Mouse (Mus musculus) midbrain, embryonic 15.5 days (tissue): ENCODE data around the gene Mok. TPM values are rescaled to one million over a fixed set of nuclear protein-coding genes. Genes with fewer than 3 reads are reported as not detected.

Source experiments
- ATAC-seq: fragments of 200-750 bp; cut with Nextera tagmentation; replicated peaks from 2 replicates; pipeline ENCODE4 v1.8.0; 2017; ENCODE audit warnings: moderate TSS enrichment
- H3K27ac ChIP-seq: fragments of 300-500 bp; sonication (generic); 2 replicates; pipeline ENCODE4 v1.5.1; 2015; ENCODE audit warnings: mild to moderate bottlenecking, inconsistent platforms
- H3K27me3 ChIP-seq: fragments of 300-500 bp; sonication (generic); replicated peaks from 2 replicates; pipeline ENCODE4 v1.6.1; 2015; ENCODE audit warnings: inconsistent platforms
- H3K36me3 ChIP-seq: fragments of 300-500 bp; sonication (generic); replicated peaks from 2 replicates; pipeline ENCODE4 v1.6.1; 2015; ENCODE audit warnings: inconsistent platforms
- H3K4me1 ChIP-seq: fragments of 300-500 bp; sonication (generic); 2 replicates; pipeline ENCODE4 v1.6.1; 2015; ENCODE audit warnings: inconsistent platforms
- H3K4me2 ChIP-seq: fragments of 300-500 bp; sonication (generic); 2 replicates; pipeline ENCODE4 v1.6.1; 2015; ENCODE audit warnings: inconsistent platforms, mild to moderate bottlenecking, moderate library complexity
- H3K4me3 ChIP-seq: fragments of 300-500 bp; sonication (generic); 2 replicates; pipeline ENCODE4 v1.5.1; 2015; ENCODE audit warnings: mild to moderate bottlenecking, inconsistent platforms
- H3K9ac ChIP-seq: fragments of 300-500 bp; sonication (generic); 2 replicates; pipeline ENCODE4 v1.6.1; 2015; ENCODE audit warnings: mild to moderate bottlenecking, inconsistent platforms
- H3K9me3 ChIP-seq: fragments of 300-500 bp; sonication (generic); 2 replicates; pipeline ENCODE4 v1.6.1; 2016; ENCODE audit warnings: inconsistent platforms
- WGBS: fragments of 180-500 bp; shearing (Covaris S2); methylation state at CpG from one replicate; pipeline ENCODE4 v1.1.7; 2015; ENCODE audit warnings: mixed read lengths; 5-methylcytosine and 5-hydroxymethylcytosine counted together
- polyA plus RNA-seq: library from polyadenylated mRNA; unstranded; fragments of >200 nt; fragmentation: Nextera tagmentation; extraction: Ambion mirVana; gene quantifications from 2 replicates; pipeline ENCODE4 v1.2.1, GENCODE M21; 2015

The Mok gene
- polyA plus RNA-seq, 1 experiment from 2014 or later = 17.2 TPM

GRCm38 (mm10) chr12:110801876-110802464 is 38.8 kb downstream of the Mok start:
- Histone ChIP-seq H3K4me3 (no peak overlapping the region), H3K9me3 (no peaks in the 10 kb centered on the region), H3K9ac (no peak overlapping the region), H3K4me1 (peaks cover 4% of the 10 kb centered on the region), H3K27ac (no peak overlapping the region), H3K4me2 (no peak overlapping the region), H3K36me3 (no peaks in the 10 kb centered on the region), H3K27me3 (no peaks in the 10 kb centered on the region)
- no peak for ATAC-seq
- WGBS = 85% methylated on average over 10 of the region's 10 CpGs

- Histone ChIP-seq H3K9ac (no peak overlapping the region), H3K36me3 (no peaks in the 10 kb centered on the region), H3K4me2 (no peak overlapping the region), H3K9me3 (no peaks in the 10 kb centered on the region), H3K4me3 (no peak overlapping the region), H3K4me1 (peaks cover 1% of the 10 kb centered on the region), H3K27me3 (no peaks in the 10 kb centered on the region), H3K27ac (no peak overlapping the region)
- no peak for ATAC-seq
- 96% methylated on average over 4 of the region's 4 CpGs for WGBS
Measured at GRCm38 (mm10) chr12:110799226-110799625, 41.5 kb downstream of the Mok start.

- no peak overlapping the region for H3K9ac ChIP-seq
- H3K4me1 ChIP-seq = no peaks in the 10 kb centered on the region
- 92% methylated on average over 10 of the region's 10 CpGs for WGBS
- H3K4me3 ChIP-seq = no peak overlapping the region
- H3K4me2 ChIP-seq = no peak overlapping the region
- no peaks in the 10 kb centered on the region for H3K9me3 ChIP-seq
- 0 out of 2 replicates have a peak, but pooled peaks cover under 1% of the 10 kb centered on the region for H3K36me3 ChIP-seq
- ATAC-seq = no peak
- H3K27ac ChIP-seq = no peak overlapping the region
- H3K27me3 ChIP-seq = no peaks in the 10 kb centered on the region
Measured at GRCm38 (mm10) chr12:110797842-110798431, 42.8 kb downstream of the Mok start.

- Histone ChIP-seq H3K4me2 (no peak overlapping the region), H3K27me3 (no peaks in the 10 kb centered on the region), H3K9ac (no peak overlapping the region), H3K4me3 (no peak overlapping the region), H3K9me3 (no peaks in the 10 kb centered on the region), H3K27ac (no peak overlapping the region), H3K36me3 (peaks cover 5% of the 10 kb centered on the region; the same call in 1 of the 2 replicates), H3K4me1 (no peaks in the 10 kb centered on the region)
- ATAC-seq = no peak
- 82% methylated on average over 6 of the region's 6 CpGs for WGBS
Measured at GRCm38 (mm10) chr12:110797202-110797601, 43.5 kb downstream of the Mok start.

GRCm38 (mm10) chr12:110796748-110797147 is 44.0 kb downstream of the Mok start:
- Histone ChIP-seq H3K9ac (no peak overlapping the region), H3K4me1 (no peaks in the 10 kb centered on the region)
- 93% methylated on average over 6 of the region's 6 CpGs for WGBS

GRCm38 (mm10) chr12:110795035-110795434 is 45.7 kb downstream of the Mok start:
- Histone ChIP-seq H3K9me3 (no peaks in the 10 kb centered on the region), H3K4me2 (no peak overlapping the region), H3K9ac (no peak overlapping the region), H3K36me3 (peaks cover 5% of the 10 kb centered on the region; the same call in 1 of the 2 replicates), H3K4me1 (no peaks in the 10 kb centered on the region), H3K27me3 (no peaks in the 10 kb centered on the region), H3K27ac (no peak overlapping the region), H3K4me3 (no peak overlapping the region)
- ATAC-seq = no peak
- WGBS = 84% methylated on average over 6 of the region's 6 CpGs

More at GRCm38 (mm10) chr12:110796748-110797147, 44.0 kb downstream of the Mok start:
- no peak overlapping the region for H3K27ac ChIP-seq
- no peak overlapping the region for H3K4me3 ChIP-seq
- no peak overlapping the region for H3K4me2 ChIP-seq
- no peak for ATAC-seq
- H3K27me3 ChIP-seq = no peaks in the 10 kb centered on the region
- peaks cover 5% of the 10 kb centered on the region; the same call in 1 of the 2 replicates for H3K36me3 ChIP-seq
- H3K9me3 ChIP-seq = no peaks in the 10 kb centered on the region

GRCm38 (mm10) chr12:110791026-110791425 is 49.7 kb downstream of the Mok start:
- 95% methylated on average over 8 of the region's 8 CpGs for WGBS
- ATAC-seq = no peak

GRCm38 (mm10) chr12:110790580-110790979 is 50.2 kb downstream of the Mok start:
- H3K9me3 ChIP-seq = no peaks in the 10 kb centered on the region
- H3K4me2 ChIP-seq = no peak overlapping the region
- no peaks in the 10 kb centered on the region for H3K27me3 ChIP-seq
- no peak for ATAC-seq
- no peaks in the 10 kb centered on the region for H3K4me1 ChIP-seq
- H3K27ac ChIP-seq = no peak overlapping the region
- H3K4me3 ChIP-seq = no peak overlapping the region
- H3K9ac ChIP-seq = no peak overlapping the region
- peaks cover 5% of the 10 kb centered on the region; the same call in 1 of the 2 replicates for H3K36me3 ChIP-seq
- 86% methylated on average over 4 of the region's 4 CpGs for WGBS

More at GRCm38 (mm10) chr12:110791026-110791425, 49.7 kb downstream of the Mok start:
- Histone ChIP-seq H3K4me1 (no peaks in the 10 kb centered on the region), H3K27ac (no peak overlapping the region), H3K36me3 (peaks cover 5% of the 10 kb centered on the region; the same call in 1 of the 2 replicates), H3K9me3 (no peaks in the 10 kb centered on the region), H3K9ac (no peak overlapping the region), H3K4me2 (no peak overlapping the region), H3K27me3 (no peaks in the 10 kb centered on the region), H3K4me3 (no peak overlapping the region)

GRCm38 (mm10) chr12:110786243-110786642 is 54.5 kb downstream of the Mok start:
- H3K36me3 ChIP-seq = no peaks in the 10 kb centered on the region
- H3K4me2 ChIP-seq = no peak overlapping the region
- no peak overlapping the region for H3K27ac ChIP-seq
- H3K9me3 ChIP-seq = no peaks in the 10 kb centered on the region
- H3K4me3 ChIP-seq = no peak overlapping the region
- H3K27me3 ChIP-seq = no peaks in the 10 kb centered on the region
- 86% methylated on average over 4 of the region's 4 CpGs for WGBS
- H3K9ac ChIP-seq = no peak overlapping the region
- ATAC-seq = no peak
- no peaks in the 10 kb centered on the region for H3K4me1 ChIP-seq

GRCm38 (mm10) chr12:110784211-110784610 is 56.5 kb downstream of the Mok start:
- Histone ChIP-seq H3K27me3 (no peaks in the 10 kb centered on the region), H3K9me3 (no peaks in the 10 kb centered on the region), H3K4me3 (no peak overlapping the region), H3K4me2 (no peak overlapping the region), H3K36me3 (peaks cover 3% of the 10 kb centered on the region; the same call in 1 of the 2 replicates), H3K4me1 (no peaks in the 10 kb centered on the region), H3K27ac (no peak overlapping the region), H3K9ac (no peak overlapping the region)
- 91% methylated on average over 2 of the region's 2 CpGs for WGBS
- ATAC-seq = no peak

- Histone ChIP-seq H3K4me2 (no peak overlapping the region), H3K4me1 (no peaks in the 10 kb centered on the region), H3K4me3 (no peak overlapping the region), H3K9me3 (no peaks in the 10 kb centered on the region), H3K9ac (no peak overlapping the region), H3K36me3 (peaks cover 4% of the 10 kb centered on the region; the same call in 1 of the 2 replicates), H3K27me3 (no peaks in the 10 kb centered on the region), H3K27ac (no peak overlapping the region)
- 97% methylated on average over 1 of the region's 1 CpGs for WGBS
- no peak for ATAC-seq
Measured at GRCm38 (mm10) chr12:110782278-110782677, 58.5 kb downstream of the Mok start.

GRCm38 (mm10) chr12:110781181-110781580 is 59.6 kb downstream of the Mok start:
- H3K9me3 ChIP-seq = no peaks in the 10 kb centered on the region
- H3K27me3 ChIP-seq = no peaks in the 10 kb centered on the region
- H3K27ac ChIP-seq = no peak overlapping the region
- no peaks in the 10 kb centered on the region for H3K4me1 ChIP-seq
- no peak overlapping the region for H3K4me3 ChIP-seq
- H3K4me2 ChIP-seq = no peak overlapping the region
- H3K36me3 ChIP-seq = peaks cover 4% of the 10 kb centered on the region; the same call in 1 of the 2 replicates
- H3K9ac ChIP-seq = no peak overlapping the region
- ATAC-seq = no peak
- 78% methylated on average over 8 of the region's 8 CpGs for WGBS

- 82% methylated on average over 7 of the region's 7 CpGs for WGBS
- Histone ChIP-seq H3K4me3 (no peak overlapping the region), H3K27ac (no peak overlapping the region)
Measured at GRCm38 (mm10) chr12:110779296-110779695, 61.4 kb downstream of the Mok start.

More at GRCm38 (mm10) chr12:110779296-110779695, 61.4 kb downstream of the Mok start:
- ATAC-seq = no peak
- H3K27me3 ChIP-seq = no peaks in the 10 kb centered on the region
- no peaks in the 10 kb centered on the region for H3K9me3 ChIP-seq
- H3K4me2 ChIP-seq = no peak overlapping the region
- H3K36me3 ChIP-seq = peaks cover 4% of the 10 kb centered on the region; the same call in 1 of the 2 replicates
- H3K4me1 ChIP-seq = no peaks in the 10 kb centered on the region
- no peak overlapping the region for H3K9ac ChIP-seq
